ENCODE assay signal across 8 mouse cellular contexts in genomic region chr2:91961901-91962761, GRCm38 (mm10). TPM values are rescaled to one million over a fixed set of nuclear protein-coding genes. Genes with fewer than 3 reads are reported as not detected.
DNase-seq lines count a peak whose midpoint lies in the region; ATAC-seq and TF ChIP-seq lines count a peak whose summit lies in the region.

No protein-coding gene starts in this region.

- peak overlapping the region; percentile 73 for H3K4me3 ChIP-seq in heart, embryonic 11.5 days (ENCODE audit: low read depth, low read length)
- H3K4me3 ChIP-seq in bone marrow, adult 2 months (replicated peaks; ENCODE audit: control insufficient read depth, low read depth, low read length), result peak overlapping the region; percentile 67
- H3K4me3 ChIP-seq in hindbrain, postnatal 0 days (ENCODE audit: low read length), result peak overlapping the region; percentile 86
- H3K4me3 ChIP-seq in liver, embryonic 16.5 days (ENCODE audit: low read depth, low read length), result peak overlapping the region; percentile 86

- intact Hi-C loops in heart, postnatal 36 days (cut with DNase I), result loop anchor here (1.0 kb wide), 1 partner anchor 14 kb away; no protein-coding TSS in a partner anchor
- intact Hi-C loops in left cerebral cortex, postnatal 10 days (cut with DNase I), result no loop called here

- H3K36me3 ChIP-seq in heart, embryonic 11.5 days (ENCODE audit: control insufficient read depth, insufficient read depth, low read length), result no peaks in the 10 kb centered on the region
- no peaks in the 10 kb centered on the region for H3K36me3 ChIP-seq in hindbrain, postnatal 0 days (ENCODE audit: insufficient read depth, low read length)
- no peaks in the 10 kb centered on the region for H3K36me3 ChIP-seq in liver, embryonic 16.5 days (ENCODE audit: control insufficient read depth, insufficient read depth)

- no peaks in the 10 kb centered on the region for H3K27me3 ChIP-seq in heart, embryonic 11.5 days (ENCODE audit: control insufficient read depth, insufficient read depth, low read length)
- no peaks in the 10 kb centered on the region for H3K27me3 ChIP-seq in hindbrain, postnatal 0 days (ENCODE audit: insufficient read depth, low read length)
- H3K27me3 ChIP-seq in liver, embryonic 16.5 days (ENCODE audit: control insufficient read depth, insufficient read depth, low read depth, low read length), result peaks cover 12% of the 10 kb centered on the region; the same call in 1 of the 2 replicates

- no peak overlapping the region for H3K27ac ChIP-seq in heart, embryonic 11.5 days (ENCODE audit: low read depth, low read length)
- H3K27ac ChIP-seq in bone marrow, adult 2 months (ENCODE audit: control insufficient read depth, insufficient read depth, low read depth, low read length, poor library complexity), result peak overlapping the region; percentile 70
- H3K27ac ChIP-seq in hindbrain, postnatal 0 days, result no peak overlapping the region
- H3K27ac ChIP-seq in liver, embryonic 16.5 days (ENCODE audit: low read length), result peak overlapping the region; percentile 68

- no peaks in the 10 kb centered on the region for H3K9me3 ChIP-seq in heart, embryonic 11.5 days (replicated peaks; ENCODE audit: control insufficient read depth, low read length)
- no peaks in the 10 kb centered on the region for H3K9me3 ChIP-seq in hindbrain, postnatal 0 days (ENCODE audit: low read length)
- H3K9me3 ChIP-seq in liver, embryonic 16.5 days (replicated peaks; ENCODE audit: control insufficient read depth, low read length), result no peaks in the 10 kb centered on the region

- H3K9ac ChIP-seq in heart, embryonic 11.5 days (ENCODE audit: low read depth, low read length), result peak overlapping the region; percentile 85
- peak overlapping the region; percentile 85 for H3K9ac ChIP-seq in hindbrain, postnatal 0 days (replicated peaks; ENCODE audit: low read length)
- H3K9ac ChIP-seq in liver, embryonic 16.5 days (ENCODE audit: low read depth, low read length), result peak overlapping the region; percentile 87

- no peak for TF ChIP-seq CTCF in bone marrow, adult 2 months (IDR thresholded peaks at IDR 0.05; ENCODE audit: control insufficient read depth, insufficient read depth, low read length)
- no peak for TF ChIP-seq CTCF in hindbrain, postnatal 0 days (IDR thresholded peaks at IDR 0.05; ENCODE audit: low read depth)

- H3K4me2 ChIP-seq in heart, embryonic 11.5 days, result peak overlapping the region; percentile 85
- H3K4me2 ChIP-seq in hindbrain, postnatal 0 days (ENCODE audit: low read depth, low read length), result peak overlapping the region; percentile 93
- H3K4me2 ChIP-seq in liver, embryonic 16.5 days (ENCODE audit: low read depth, low read length), result peak overlapping the region; percentile 96

- WGBS in heart, embryonic 11.5 days (ENCODE audit: insufficient replicate concordance), result 54% methylated on average over 4 of the region's 4 CpGs
- WGBS in bone marrow, adult 2 months, result 20% methylated on average over 4 of the region's 4 CpGs
- WGBS in hindbrain, postnatal 0 days, result 44% methylated on average over 4 of the region's 4 CpGs
- 24% methylated on average over 4 of the region's 4 CpGs for WGBS in liver, embryonic 16.5 days (ENCODE audit: insufficient replicate concordance)

- no peak for DNase-seq in heart, postnatal 36 days
- no peak for DNase-seq in hindbrain, postnatal 0 days (ENCODE audit: low spot score)
- peak; percentile 60 to 61 for DNase-seq in thymus, postnatal 36 days
- DNase-seq in embryo, embryonic 9.5 days (ENCODE audit: extremely low spot score), result no peak
- DNase-seq in left cerebral cortex, postnatal 10 days (ENCODE audit: extremely low spot score in 1 of 2, low spot score in 2 of 2), result no peak

- H3K4me1 ChIP-seq in heart, embryonic 11.5 days (ENCODE audit: control insufficient read depth, insufficient read depth, low read length), result peaks cover 64% of the 10 kb centered on the region
- peaks cover 13% of the 10 kb centered on the region for H3K4me1 ChIP-seq in bone marrow, adult 2 months (ENCODE audit: control insufficient read depth, insufficient read depth, low read length)
- H3K4me1 ChIP-seq in hindbrain, postnatal 0 days (ENCODE audit: insufficient read depth, low read length), result peaks cover 28% of the 10 kb centered on the region
- peaks cover 50% of the 10 kb centered on the region for H3K4me1 ChIP-seq in liver, embryonic 16.5 days (ENCODE audit: control insufficient read depth, low read depth, low read length)

- ATAC-seq in heart, embryonic 11.5 days (replicated peaks; ENCODE audit: insufficient number of reproducible peaks, low FRiP score, low TSS enrichment), result no peak
- ATAC-seq in hindbrain, postnatal 0 days, result no peak
- peak; percentile 2; the same call in 1 of the 2 replicates for ATAC-seq in liver, embryonic 16.5 days (ENCODE audit: low read depth)

- TF ChIP-seq POLR2A in bone marrow, adult 2 months (IDR thresholded peaks at IDR 0.05; ENCODE audit: borderline replicate concordance, control insufficient read depth, low read depth, low read length), result no peak

RNA-seq across cellular contexts. Expression of gene Dgkz, which starts 13.5 kb away (rescaled TPM):
- polyA plus RNA-seq in heart, embryonic 11.5 days (2014; fragmentation: Nextera tagmentation; extraction: Ambion mirVana), result 42.1 and 49.6 TPM in 2 replicates
- total RNA-seq in heart, postnatal 36 days (2021), result 10 to 100 TPM; 48.4 to 51.2 TPM
- polyA plus RNA-seq in bone marrow, adult 2 months (2011; ENCODE audit: insufficient read depth, insufficient read length, low replicate concordance, missing spikeins), result 82.4 and 229 TPM in 2 replicates
- total RNA-seq in hindbrain, postnatal 0 days (2014; rRNA removed), result 150 and 163 TPM in 2 replicates
- polyA plus RNA-seq in hindbrain, postnatal 0 days (2015; fragmentation: Nextera tagmentation; extraction: Ambion mirVana), result 40.7 and 41.2 TPM in 2 replicates
- 20.2 and 24.1 TPM in 2 replicates for polyA plus RNA-seq in liver, embryonic 16.5 days (2015; fragmentation: Nextera tagmentation; extraction: Ambion mirVana)
- 100 to 1,000 TPM; 251 to 255 TPM for total RNA-seq in left cerebral cortex, postnatal 10 days (2021)

RNA-seq across cellular contexts. Expression of gene Gm9821, which starts 16.6 kb away (rescaled TPM):
- polyA plus RNA-seq in heart, embryonic 11.5 days (2014; fragmentation: Nextera tagmentation; extraction: Ambion mirVana), result 1.8 and 2.8 TPM in 2 replicates
- total RNA-seq in heart, postnatal 36 days (2021), result not detected
- not detected in 2 replicates for polyA plus RNA-seq in bone marrow, adult 2 months (2011; ENCODE audit: insufficient read depth, insufficient read length, low replicate concordance, missing spikeins)
- total RNA-seq in hindbrain, postnatal 0 days (2014; rRNA removed), result not detected in 2 replicates
- polyA plus RNA-seq in hindbrain, postnatal 0 days (2015; fragmentation: Nextera tagmentation; extraction: Ambion mirVana), result 0.08 TPM in 1 of 2 replicates, not detected in the other
- 0.68 and 1.0 TPM in 2 replicates for polyA plus RNA-seq in liver, embryonic 16.5 days (2015; fragmentation: Nextera tagmentation; extraction: Ambion mirVana)
- not detected for total RNA-seq in left cerebral cortex, postnatal 10 days (2021)

RNA-seq across cellular contexts. Expression of gene Mdk, which starts 30.0 kb away (rescaled TPM):
- 842 and 965 TPM in 2 replicates for polyA plus RNA-seq in heart, embryonic 11.5 days (2014; fragmentation: Nextera tagmentation; extraction: Ambion mirVana)
- 1 to 10 TPM; 2.4 to 3.9 TPM for total RNA-seq in heart, postnatal 36 days (2021)
- 14.9 and 18.6 TPM in 2 replicates for polyA plus RNA-seq in bone marrow, adult 2 months (2011; ENCODE audit: insufficient read depth, insufficient read length, low replicate concordance, missing spikeins)
- total RNA-seq in hindbrain, postnatal 0 days (2014; rRNA removed), result 54.9 and 78.4 TPM in 2 replicates
- 167 and 171 TPM in 2 replicates for polyA plus RNA-seq in hindbrain, postnatal 0 days (2015; fragmentation: Nextera tagmentation; extraction: Ambion mirVana)
- 12.6 and 15.2 TPM in 2 replicates for polyA plus RNA-seq in liver, embryonic 16.5 days (2015; fragmentation: Nextera tagmentation; extraction: Ambion mirVana)
- 10 to 100 TPM; 24.6 to 26.0 TPM for total RNA-seq in left cerebral cortex, postnatal 10 days (2021)

RNA-seq across cellular contexts. Expression of gene Chrm4, which starts 35.1 kb away (rescaled TPM):
- not detected in 2 replicates for polyA plus RNA-seq in heart, embryonic 11.5 days (2014; fragmentation: Nextera tagmentation; extraction: Ambion mirVana)
- total RNA-seq in heart, postnatal 36 days (2021), result not detected
- polyA plus RNA-seq in bone marrow, adult 2 months (2011; ENCODE audit: insufficient read depth, insufficient read length, low replicate concordance, missing spikeins), result not detected in 2 replicates
- 3.3 and 4.4 TPM in 2 replicates for total RNA-seq in hindbrain, postnatal 0 days (2014; rRNA removed)
- polyA plus RNA-seq in hindbrain, postnatal 0 days (2015; fragmentation: Nextera tagmentation; extraction: Ambion mirVana), result 0.75 and 0.93 TPM in 2 replicates
- 0.06 TPM in 1 of 2 replicates, not detected in the other for polyA plus RNA-seq in liver, embryonic 16.5 days (2015; fragmentation: Nextera tagmentation; extraction: Ambion mirVana)
- total RNA-seq in left cerebral cortex, postnatal 10 days (2021), result 10 to 100 TPM; 29.6 to 33.0 TPM

Comparison
In these comparisons a context has a peak if more than half of its experiments do, and no peak if none do; other contexts are left out.
1. H3K27ac ChIP-seq: peak in bone marrow, adult 2 months (single experiment) and liver, embryonic 16.5 days (single experiment); none in heart, embryonic 11.5 days (single experiment) and hindbrain, postnatal 0 days (single experiment).
2. DNase-seq: peak in thymus, postnatal 36 days (2 of 2); none in heart, postnatal 36 days (0 of 2), hindbrain, postnatal 0 days (single experiment), embryo, embryonic 9.5 days (single experiment) and left cerebral cortex, postnatal 10 days (0 of 2).
3. Peak in every context shown above with its lines, with median percentiles within 50 percentile points of each other: H3K4me2 ChIP-seq, H3K4me3 ChIP-seq and H3K9ac ChIP-seq.